Mouse (Mus musculus) midbrain, postnatal 0 days (tissue): ENCODE results near the gene Map4. TPM values are rescaled to one million over a fixed set of nuclear protein-coding genes. Genes with fewer than 3 reads are reported as not detected.

Source experiments
- ATAC-seq: fragments of 200-750 bp; cut with Nextera tagmentation; 2 replicates; pipeline ENCODE4 v1.8.0; 2017; ENCODE audit warnings: moderate number of reproducible peaks, mild to moderate bottlenecking, moderate TSS enrichment, moderate library complexity; ENCODE audit not compliant: low FRiP score
- DNase-seq: peaks from one replicate; pipeline ENCODE4 v3.0.0-alpha.2; 2015; ENCODE audit warnings: low spot score
- H3K27ac ChIP-seq: fragments of 300-500 bp; sonication (generic); 2 replicates; pipeline ENCODE4 v1.5.1; 2014; ENCODE audit warnings: low read depth, mild to moderate bottlenecking, low read length, mixed read lengths
- H3K27me3 ChIP-seq: fragments of 300-500 bp; sonication (generic); 2 replicates; pipeline ENCODE4 v1.6.1; 2014; ENCODE audit warnings: low read length, control low read depth, mixed read lengths; ENCODE audit not compliant: insufficient read depth
- H3K36me3 ChIP-seq: fragments of 300-500 bp; sonication (generic); 2 replicates; pipeline ENCODE4 v1.6.1; 2014; ENCODE audit warnings: low read length, control low read depth, mixed read lengths; ENCODE audit not compliant: insufficient read depth
- H3K4me1 ChIP-seq: fragments of 300-500 bp; sonication (generic); 2 replicates; pipeline ENCODE4 v1.6.1; 2014; ENCODE audit warnings: mild to moderate bottlenecking, control low read depth, antibody characterized with exemption, low read length, mixed read lengths; ENCODE audit not compliant: insufficient read depth
- H3K4me2 ChIP-seq: fragments of 300-500 bp; sonication (generic); 2 replicates; pipeline ENCODE4 v1.6.1; 2014; ENCODE audit warnings: low read depth, mild to moderate bottlenecking, low read length, mixed read lengths; ENCODE audit not compliant: poor library complexity, severe bottlenecking
- H3K4me3 ChIP-seq: fragments of 300-500 bp; sonication (generic); 2 replicates; pipeline ENCODE4 v1.5.1; 2014; ENCODE audit warnings: low read depth, mild to moderate bottlenecking, low read length, moderate library complexity
- H3K9ac ChIP-seq: fragments of 300-500 bp; sonication (generic); replicated peaks from 2 replicates; pipeline ENCODE4 v1.6.1; 2014; ENCODE audit warnings: mild to moderate bottlenecking, low read length, moderate library complexity, mixed read lengths; ENCODE audit not compliant: poor library complexity, severe bottlenecking
- H3K9me3 ChIP-seq: fragments of 300-500 bp; sonication (generic); 2 replicates; pipeline ENCODE4 v1.6.1; 2016; ENCODE audit warnings: low read length, control low read depth
- CTCF ChIP-seq: IDR thresholded peaks from 2 replicates; pipeline ENCODE4 v1.5.1; 2016; ENCODE audit warnings: antibody characterized with exemption, mild to moderate bottlenecking
- WGBS: fragments of 180-500 bp; shearing (Covaris S2); extraction: QIAGEN DNeasy Blood & Tissue Kit; methylation state at CpG from one replicate; pipeline ENCODE4 v1.1.7; 2014; 5-methylcytosine and 5-hydroxymethylcytosine counted together
- polyA plus RNA-seq: library from polyadenylated mRNA; unstranded; fragments of >200 nt; fragmentation: Nextera tagmentation; extraction: Ambion mirVana; gene quantifications from 2 replicates; pipeline ENCODE4 v1.2.1, GENCODE M21; 2015
- total RNA-seq: library from RNA; depleted of rRNA; stranded (reverse); fragments of >200 nt; gene quantifications from 2 replicates; pipeline ENCODE4 v1.2.3, GENCODE M21; 2014

Gene Map4
- total and polyA plus RNA-seq, 2 experiments from 2014 or later, result 225 to 293 TPM

DNA sequence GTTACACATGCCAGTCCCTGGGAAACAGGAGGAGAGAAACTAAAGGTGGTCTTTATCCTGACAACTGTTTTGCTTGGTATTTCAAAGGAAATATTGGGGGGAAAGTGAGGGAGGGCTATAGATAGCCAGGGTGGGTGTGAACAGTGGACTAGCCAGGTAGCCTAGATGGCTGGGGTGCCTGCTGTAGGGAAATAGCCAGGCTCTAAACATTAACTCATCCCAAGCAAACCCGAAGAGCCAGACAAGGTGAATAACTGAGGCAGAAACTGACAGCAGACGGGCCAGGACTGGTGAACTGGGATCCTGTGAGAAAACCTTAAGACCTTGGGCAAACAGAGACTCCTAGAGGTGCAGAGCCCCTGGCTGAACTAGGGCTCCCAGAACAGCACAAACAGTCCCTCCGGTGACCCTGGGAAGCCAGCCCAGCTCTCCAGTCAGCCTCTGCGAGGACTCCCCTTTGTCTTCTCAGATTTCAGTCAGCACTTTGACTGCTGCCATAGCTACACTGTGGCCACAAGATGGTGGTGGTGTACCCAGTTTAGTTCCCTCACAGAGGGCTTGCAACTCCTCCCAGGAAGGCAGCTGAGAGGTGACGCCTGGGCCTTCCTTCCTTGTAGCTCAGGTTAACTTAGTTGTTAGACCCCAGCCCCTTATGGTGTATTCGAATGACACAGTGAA lies 36.7 kb upstream of the Map4 start:
- TF ChIP-seq CTCF, result peak; percentile 93
- peak; percentile 90 for DNase-seq
- Histone ChIP-seq H3K27ac (peak overlapping the region; percentile 26; the same call in 1 of the 2 replicates), H3K36me3 (peaks cover 28% of the 10 kb centered on the region), H3K4me2 (no peak overlapping the region), H3K9ac (peak overlapping the region; percentile 39; the same call in 1 of the 2 replicates), H3K4me3 (no peak overlapping the region), H3K27me3 (no peaks in the 10 kb centered on the region), H3K9me3 (no peaks in the 10 kb centered on the region), H3K4me1 (no peaks in the 10 kb centered on the region)
- WGBS, result 37% methylated on average over 6 of the region's 6 CpGs
- peak; percentile 86; the same call in 1 of the 2 replicates for ATAC-seq

DNA sequence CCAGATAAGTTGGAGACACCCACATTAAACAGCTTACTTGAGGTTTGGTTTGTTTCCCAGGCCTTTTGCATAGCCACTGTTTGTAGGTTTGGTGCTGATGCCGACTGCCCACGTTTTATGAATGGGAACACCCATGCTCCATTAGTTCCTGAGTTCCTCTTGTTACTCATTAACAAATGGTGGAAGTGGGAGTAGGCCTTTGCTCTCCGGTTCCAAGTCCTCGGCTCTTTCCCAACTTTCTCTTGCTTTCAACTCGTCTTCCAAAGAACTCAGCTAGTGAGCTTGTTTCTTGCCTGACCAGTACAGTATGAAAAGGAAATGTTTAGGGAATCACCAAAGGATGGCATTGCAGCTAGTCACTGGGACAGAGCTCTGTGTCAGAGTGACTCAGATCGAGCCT lies 35.7 kb upstream of the Map4 start:
- WGBS, result 90% methylated on average over 6 of the region's 6 CpGs
- Histone ChIP-seq H3K4me3 (no peak overlapping the region), H3K9me3 (no peaks in the 10 kb centered on the region), H3K9ac (no peak overlapping the region), H3K27ac (no peak overlapping the region), H3K36me3 (peaks cover 17% of the 10 kb centered on the region), H3K4me2 (no peak overlapping the region), H3K27me3 (no peaks in the 10 kb centered on the region), H3K4me1 (no peaks in the 10 kb centered on the region)
- DNase-seq (no peak), ATAC-seq (no peak)
- TF ChIP-seq CTCF, result no peak

DNA sequence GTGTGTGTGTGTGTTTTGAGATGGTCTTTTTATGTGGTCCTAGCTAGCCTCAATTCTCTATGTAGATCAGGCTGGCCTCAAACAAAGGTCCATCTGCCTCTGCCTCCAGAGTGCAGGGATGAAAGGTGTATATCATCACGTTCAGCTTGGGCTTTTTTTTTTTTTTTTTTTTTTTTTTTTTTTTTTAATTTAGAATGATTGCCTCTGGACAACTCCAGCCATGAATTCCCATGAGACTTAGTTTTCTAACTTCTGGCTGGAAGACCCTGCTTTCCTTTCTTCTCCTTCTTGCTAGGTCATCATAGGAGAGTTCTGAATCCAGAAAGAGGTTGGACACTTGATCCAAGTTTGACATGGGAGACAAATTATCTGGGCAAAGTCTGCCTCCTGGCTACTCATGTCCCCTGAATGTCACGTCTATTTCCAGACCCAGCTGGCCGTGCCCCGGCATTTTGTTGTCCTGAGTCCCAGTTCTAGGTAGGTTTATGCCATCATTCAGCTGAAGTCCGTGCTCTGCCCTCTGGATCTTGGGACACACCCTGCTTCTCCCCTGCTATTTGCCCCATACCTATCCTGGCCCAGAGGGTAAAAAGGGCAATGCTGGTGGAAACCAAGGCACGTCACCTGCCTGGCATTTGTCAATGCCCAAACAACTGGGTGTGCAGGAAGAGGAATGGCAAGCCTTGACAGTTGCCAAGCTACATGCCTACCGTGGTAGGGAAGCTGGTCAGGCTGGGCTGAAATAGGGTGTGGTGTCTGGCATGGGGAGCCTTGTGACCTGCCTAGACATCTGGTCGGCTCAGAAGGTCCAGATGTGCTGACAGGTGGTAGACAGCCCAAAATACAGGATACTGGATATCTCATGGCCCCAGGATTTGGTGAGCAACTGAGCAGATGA lies 34.8 kb upstream of the Map4 start:
- ATAC-seq, result no peak

DNA sequence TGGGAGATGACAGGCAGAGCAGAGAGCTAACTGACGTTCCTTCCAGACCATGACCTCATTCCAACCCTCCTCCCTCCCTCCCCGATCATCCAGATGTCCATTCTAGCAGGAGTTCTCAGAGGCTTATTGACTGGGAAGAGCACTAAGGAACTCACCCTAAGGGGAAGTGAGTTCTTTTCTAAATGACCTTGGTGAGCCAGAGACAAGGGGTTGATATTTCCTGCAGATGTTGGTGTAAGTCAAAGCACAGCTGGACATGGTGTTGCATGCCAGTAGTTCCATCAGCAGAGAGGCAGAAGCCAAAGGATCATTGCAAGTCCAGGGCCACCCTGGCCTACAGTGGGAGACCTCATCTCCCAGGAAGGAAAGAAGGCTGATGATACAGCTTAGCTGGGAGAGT lies 33.2 kb upstream of the Map4 start:
- no peak for DNase-seq
- Histone ChIP-seq H3K4me1 (no peaks in the 10 kb centered on the region), H3K36me3 (no peaks in the 10 kb centered on the region), H3K9ac (no peak overlapping the region), H3K27me3 (no peaks in the 10 kb centered on the region), H3K4me2 (no peak overlapping the region), H3K4me3 (no peak overlapping the region), H3K27ac (no peak overlapping the region), H3K9me3 (no peaks in the 10 kb centered on the region)
- no peak for TF ChIP-seq CTCF
- no peak for ATAC-seq
- 56% methylated on average over 2 of the region's 2 CpGs for WGBS

More for the DNA sequence above, 34.8 kb upstream of the Map4 start:
- Histone ChIP-seq H3K36me3 (peaks cover 9% of the 10 kb centered on the region; the same call in 1 of the 2 replicates), H3K27me3 (no peaks in the 10 kb centered on the region), H3K4me2 (no peak overlapping the region), H3K27ac (no peak overlapping the region), H3K9ac (no peak overlapping the region), H3K4me3 (no peak overlapping the region), H3K9me3 (no peaks in the 10 kb centered on the region), H3K4me1 (no peaks in the 10 kb centered on the region)
- no peak for TF ChIP-seq CTCF
- DNase-seq, result no peak
- WGBS, result 86% methylated on average over 8 of the region's 8 CpGs

DNA sequence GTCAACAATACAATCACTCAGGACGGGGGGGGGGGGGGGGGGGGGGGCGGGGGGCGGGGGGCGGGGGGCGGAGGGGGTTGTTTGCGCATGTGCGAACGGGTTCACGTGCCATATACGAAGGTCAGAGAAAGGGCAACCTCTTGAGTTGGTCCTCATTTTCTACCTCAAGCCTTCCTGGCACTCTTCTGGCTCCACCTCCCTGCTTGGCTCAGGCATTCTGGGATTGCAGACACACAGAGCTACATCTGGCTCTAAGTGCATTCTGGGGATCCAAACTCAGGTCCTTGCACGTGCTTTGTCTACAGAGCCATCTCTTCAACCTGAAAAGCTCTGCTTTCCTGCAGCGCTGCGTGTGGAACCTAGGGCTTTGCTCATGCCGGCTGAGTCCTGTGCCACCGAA lies 31.9 kb upstream of the Map4 start:
- Histone ChIP-seq H3K27me3 (no peaks in the 10 kb centered on the region), H3K9ac (no peak overlapping the region), H3K9me3 (no peaks in the 10 kb centered on the region), H3K4me1 (no peaks in the 10 kb centered on the region), H3K36me3 (no peaks in the 10 kb centered on the region), H3K4me2 (no peak overlapping the region), H3K27ac (no peak overlapping the region), H3K4me3 (no peak overlapping the region)
- TF ChIP-seq CTCF, result no peak
- WGBS, result 66% methylated on average over 12 of the region's 15 CpGs
- DNase-seq (no peak), ATAC-seq (no peak)

DNA sequence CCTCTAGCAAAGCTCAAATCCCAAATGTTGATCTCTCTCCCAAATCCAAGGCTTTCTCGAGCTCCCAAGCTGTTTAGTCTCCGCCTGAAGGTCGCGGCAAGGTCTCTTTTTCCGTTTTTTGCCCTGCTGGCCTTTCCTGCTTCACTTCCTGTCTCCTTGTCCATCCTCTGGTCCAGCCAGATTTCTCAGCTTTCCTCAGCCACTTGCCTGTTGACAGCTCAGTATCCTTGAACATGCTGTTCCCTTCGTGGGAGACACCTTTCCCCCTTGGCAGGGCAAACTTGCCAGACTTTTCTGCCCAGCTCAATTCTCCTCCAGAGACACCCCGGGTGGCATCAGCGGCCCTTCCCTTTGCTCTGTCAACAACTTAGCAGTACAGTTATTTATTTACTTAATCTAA lies 31.5 kb upstream of the Map4 start:
- TF ChIP-seq CTCF, result no peak
- H3K27ac ChIP-seq, result no peak overlapping the region
- WGBS, result 71% methylated on average over 8 of the region's 8 CpGs
- H3K9ac ChIP-seq, result no peak overlapping the region
- no peaks in the 10 kb centered on the region for H3K9me3 ChIP-seq
- no peaks in the 10 kb centered on the region for H3K36me3 ChIP-seq
- no peak for DNase-seq
- no peaks in the 10 kb centered on the region for H3K27me3 ChIP-seq
- no peak overlapping the region for H3K4me3 ChIP-seq
- no peak overlapping the region for H3K4me2 ChIP-seq
- no peaks in the 10 kb centered on the region for H3K4me1 ChIP-seq
- no peak for ATAC-seq
